Mouse (Mus musculus): ENCODE measurements at regions not wholly inside any gene's neighbourhood (a gene's known extent, or its start where the extent isn't known, plus 50 kb on each side); places are given as distances from the start of the nearest gene placed in this dataset.

DNA sequence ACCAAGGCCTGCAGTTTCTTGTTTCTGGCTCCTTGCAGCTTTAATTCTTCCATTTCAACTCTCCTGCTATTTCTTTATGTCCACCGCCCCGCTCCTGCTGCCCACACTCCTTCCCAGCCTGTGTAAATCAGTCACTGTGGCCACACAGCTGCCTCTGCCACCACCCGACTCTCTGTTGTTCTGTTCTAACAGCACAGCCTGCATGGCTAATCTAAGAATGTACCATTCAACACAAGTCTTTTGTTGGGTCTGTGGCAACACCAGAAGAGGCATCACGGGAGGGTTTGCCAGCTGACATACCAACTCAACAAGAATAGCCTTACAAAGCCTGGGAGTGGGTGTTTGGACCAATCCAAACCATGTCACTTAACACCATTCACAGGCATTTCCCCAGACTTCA is 264.9 kb upstream of the Pum3 start:
- TF ChIP-seq CTCF (IDR thresholded peaks at IDR 0.05; ENCODE audit: low read depth), result no peak
- no peak overlapping the region for H3K4me2 ChIP-seq (ENCODE audit: low read length)
- WGBS, result 71% methylated on average over 4 of the region's 4 CpGs
- H3K4me3 ChIP-seq (replicated peaks; ENCODE audit: low read depth, low read length), result no peak overlapping the region
- no peaks in the 10 kb centered on the region for H3K9me3 ChIP-seq (replicated peaks; ENCODE audit: low read length)
- ATAC-seq (replicated peaks; ENCODE audit: low FRiP score, low read depth), result no peak
- no peak for DNase-seq (ENCODE audit: low spot score)
- H3K27me3 ChIP-seq (ENCODE audit: insufficient read depth, low read length), result no peaks in the 10 kb centered on the region
- H3K27ac ChIP-seq, result no peak overlapping the region
- H3K9ac ChIP-seq (ENCODE audit: low read depth, low read length), result no peak overlapping the region
- H3K36me3 ChIP-seq (ENCODE audit: insufficient read depth, low read length), result no peaks in the 10 kb centered on the region
- H3K4me1 ChIP-seq (replicated peaks; ENCODE audit: insufficient read depth, low read length), result no peaks in the 10 kb centered on the region

DNA sequence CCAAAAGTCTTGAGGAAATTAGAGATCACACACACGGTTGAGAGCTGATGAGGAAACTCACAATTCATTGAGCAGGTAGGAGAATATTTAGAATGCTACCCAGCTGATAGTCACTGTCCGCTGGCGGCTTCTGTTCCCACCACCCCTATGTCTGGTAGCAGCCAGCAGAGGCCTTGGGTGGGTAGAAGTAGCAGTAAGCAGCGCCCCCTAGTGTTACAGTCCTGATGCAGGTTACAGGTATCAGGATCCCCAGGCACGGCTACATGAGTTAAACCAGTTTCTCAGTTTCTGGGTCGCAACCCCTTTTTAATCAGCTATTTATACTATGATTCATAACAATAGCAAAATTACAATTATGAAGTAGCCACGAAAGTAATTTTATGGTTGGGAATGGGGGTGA is 264.1 kb upstream of the Pum3 start:
- DNase-seq (ENCODE audit: low spot score) (no peak), ATAC-seq (replicated peaks; ENCODE audit: low FRiP score, low read depth) (no peak)
- no peak overlapping the region for H3K27ac ChIP-seq
- no peak overlapping the region for H3K9ac ChIP-seq (ENCODE audit: low read depth, low read length)
- no peak overlapping the region for H3K4me3 ChIP-seq (replicated peaks; ENCODE audit: low read depth, low read length)
- no peaks in the 10 kb centered on the region for H3K4me1 ChIP-seq (replicated peaks; ENCODE audit: insufficient read depth, low read length)
- H3K9me3 ChIP-seq (replicated peaks; ENCODE audit: low read length), result no peaks in the 10 kb centered on the region
- TF ChIP-seq CTCF (IDR thresholded peaks at IDR 0.05; ENCODE audit: low read depth), result no peak
- H3K27me3 ChIP-seq (ENCODE audit: insufficient read depth, low read length), result no peaks in the 10 kb centered on the region
- no peaks in the 10 kb centered on the region for H3K36me3 ChIP-seq (ENCODE audit: insufficient read depth, low read length)
- no peak overlapping the region for H3K4me2 ChIP-seq (ENCODE audit: low read length)
- WGBS, result 78% methylated on average over 7 of the region's 7 CpGs

- Histone ChIP-seq H3K9me3 (replicated peaks; ENCODE audit: low read length) (no peaks in the 10 kb centered on the region), H3K27me3 (ENCODE audit: insufficient read depth, low read length) (no peaks in the 10 kb centered on the region), H3K4me1 (replicated peaks; ENCODE audit: insufficient read depth, low read length) (no peaks in the 10 kb centered on the region), H3K4me2 (ENCODE audit: low read length) (no peak overlapping the region), H3K36me3 (ENCODE audit: insufficient read depth, low read length) (no peaks in the 10 kb centered on the region), H3K4me3 (replicated peaks; ENCODE audit: low read depth, low read length) (no peak overlapping the region), H3K9ac (ENCODE audit: low read depth, low read length) (no peak overlapping the region), H3K27ac (no peak overlapping the region)
- DNase-seq (ENCODE audit: low spot score) (no peak), ATAC-seq (replicated peaks; ENCODE audit: low FRiP score, low read depth) (no peak)
- TF ChIP-seq CTCF (IDR thresholded peaks at IDR 0.05; ENCODE audit: low read depth), result no peak
- WGBS, result 91% methylated on average over 6 of the region's 6 CpGs
Measured at GRCm38 (mm10) chr19:27692944-27693343, 263.3 kb upstream of the Pum3 start.

DNA sequence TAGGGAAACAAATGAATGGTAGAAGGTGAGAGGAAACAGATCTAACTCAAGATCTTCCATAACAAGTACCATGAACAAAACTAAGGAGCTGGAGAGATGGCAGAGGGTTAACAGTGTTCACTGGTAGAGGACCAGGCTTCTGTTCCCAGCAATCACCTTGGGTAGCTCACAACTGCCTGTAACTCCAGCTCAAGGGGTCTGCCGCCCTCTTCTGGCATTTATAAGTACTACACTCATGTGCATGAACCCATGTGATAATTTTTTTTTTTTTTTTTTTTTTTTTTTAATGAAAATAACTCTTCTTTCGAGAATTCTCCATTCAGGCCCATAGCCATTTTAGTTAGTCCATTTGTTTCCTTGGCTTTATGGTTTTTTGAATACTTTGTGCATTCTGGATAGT is 253.8 kb upstream of the Pum3 start:
- no peak overlapping the region for H3K4me3 ChIP-seq (replicated peaks; ENCODE audit: low read depth, low read length)
- ATAC-seq (replicated peaks; ENCODE audit: low FRiP score, low read depth) (no peak), DNase-seq (ENCODE audit: low spot score) (no peak)
- no peaks in the 10 kb centered on the region for H3K36me3 ChIP-seq (ENCODE audit: insufficient read depth, low read length)
- WGBS, result 49% methylated on average over 2 of the region's 2 CpGs
- H3K27ac ChIP-seq, result no peak overlapping the region
- H3K9me3 ChIP-seq (replicated peaks; ENCODE audit: low read length), result no peaks in the 10 kb centered on the region
- no peaks in the 10 kb centered on the region for H3K27me3 ChIP-seq (ENCODE audit: insufficient read depth, low read length)
- no peaks in the 10 kb centered on the region for H3K4me1 ChIP-seq (replicated peaks; ENCODE audit: insufficient read depth, low read length)
- H3K9ac ChIP-seq (ENCODE audit: low read depth, low read length), result no peak overlapping the region
- H3K4me2 ChIP-seq (ENCODE audit: low read length), result no peak overlapping the region
- TF ChIP-seq CTCF (IDR thresholded peaks at IDR 0.05; ENCODE audit: low read depth), result peak; percentile 45

GRCm38 (mm10) chr19:27679427-27679826 is 249.8 kb upstream of the Pum3 start:
- no peak for DNase-seq (ENCODE audit: low spot score)
- no peaks in the 10 kb centered on the region for H3K9me3 ChIP-seq (replicated peaks; ENCODE audit: low read length)
- TF ChIP-seq CTCF (IDR thresholded peaks at IDR 0.05; ENCODE audit: low read depth), result no peak
- H3K27ac ChIP-seq, result no peak overlapping the region
- H3K36me3 ChIP-seq (ENCODE audit: insufficient read depth, low read length), result no peaks in the 10 kb centered on the region
- no peaks in the 10 kb centered on the region for H3K4me1 ChIP-seq (replicated peaks; ENCODE audit: insufficient read depth, low read length)
- WGBS, result 81% methylated on average over 7 of the region's 7 CpGs
- no peak overlapping the region for H3K4me2 ChIP-seq (ENCODE audit: low read length)
- no peak overlapping the region for H3K4me3 ChIP-seq (replicated peaks; ENCODE audit: low read depth, low read length)
- no peak for ATAC-seq (replicated peaks; ENCODE audit: low FRiP score, low read depth)
- H3K27me3 ChIP-seq (ENCODE audit: insufficient read depth, low read length), result no peaks in the 10 kb centered on the region
- no peak overlapping the region for H3K9ac ChIP-seq (ENCODE audit: low read depth, low read length)

DNA sequence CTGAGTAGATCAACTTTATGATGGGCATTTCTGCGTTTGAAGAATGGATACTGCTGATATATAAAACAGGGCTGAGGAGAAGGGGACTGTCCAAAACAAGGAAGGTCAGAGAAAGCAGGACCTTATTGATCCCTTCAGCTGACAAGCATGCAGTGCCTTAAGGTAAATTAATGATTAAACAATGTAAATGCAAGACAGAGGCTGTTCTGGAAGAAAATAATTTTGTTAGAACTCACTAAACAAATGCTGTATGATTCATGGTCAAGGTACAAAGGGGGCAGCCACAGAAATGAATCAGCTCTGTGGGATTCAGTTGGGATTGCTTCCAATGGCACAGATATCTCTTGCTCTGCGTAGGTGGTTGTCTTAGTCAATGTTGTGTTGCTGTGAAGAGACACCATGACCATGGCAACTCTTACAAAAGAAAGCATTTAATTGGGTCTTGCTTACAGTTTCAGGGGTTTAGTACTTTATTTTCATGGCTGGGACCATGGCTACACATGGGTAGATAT is 243.1 kb upstream of the Pum3 start:
- H3K27ac ChIP-seq, result no peak overlapping the region
- H3K27me3 ChIP-seq (ENCODE audit: insufficient read depth, low read length), result no peaks in the 10 kb centered on the region
- H3K9me3 ChIP-seq (replicated peaks; ENCODE audit: low read length), result no peaks in the 10 kb centered on the region
- WGBS, result 69% methylated on average over 2 of the region's 2 CpGs
- no peaks in the 10 kb centered on the region for H3K4me1 ChIP-seq (replicated peaks; ENCODE audit: insufficient read depth, low read length)
- no peak for DNase-seq (ENCODE audit: low spot score)
- TF ChIP-seq CTCF (IDR thresholded peaks at IDR 0.05; ENCODE audit: low read depth), result no peak
- ATAC-seq (replicated peaks; ENCODE audit: low FRiP score, low read depth), result no peak
- no peak overlapping the region for H3K4me3 ChIP-seq (replicated peaks; ENCODE audit: low read depth, low read length)
- no peak overlapping the region for H3K4me2 ChIP-seq (ENCODE audit: low read length)
- H3K9ac ChIP-seq (ENCODE audit: low read depth, low read length), result no peak overlapping the region
- H3K36me3 ChIP-seq (ENCODE audit: insufficient read depth, low read length), result no peaks in the 10 kb centered on the region

DNA sequence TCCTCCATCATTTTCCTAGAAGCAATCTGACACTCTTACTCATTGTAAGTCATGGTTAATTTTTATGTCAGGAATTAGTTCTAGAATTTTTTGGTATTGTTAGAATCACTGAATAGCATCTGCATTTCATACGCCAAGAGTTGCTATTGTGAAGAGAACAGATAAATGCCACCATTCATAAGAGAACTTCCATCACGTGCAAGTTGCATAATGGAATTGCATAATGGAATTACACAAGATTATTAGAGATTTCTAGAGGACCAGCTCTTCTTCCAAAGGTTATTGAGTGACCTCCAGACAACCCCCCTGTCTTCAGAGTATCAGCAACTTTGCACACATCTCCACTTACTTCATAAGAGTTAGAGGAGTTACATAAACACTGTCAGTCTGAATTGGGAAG is 233.7 kb upstream of the Pum3 start:
- H3K9me3 ChIP-seq (replicated peaks; ENCODE audit: low read length), result no peaks in the 10 kb centered on the region
- no peak for TF ChIP-seq CTCF (IDR thresholded peaks at IDR 0.05; ENCODE audit: low read depth)
- no peaks in the 10 kb centered on the region for H3K36me3 ChIP-seq (ENCODE audit: insufficient read depth, low read length)
- DNase-seq (ENCODE audit: low spot score) (no peak), ATAC-seq (replicated peaks; ENCODE audit: low FRiP score, low read depth) (no peak)
- H3K9ac ChIP-seq (ENCODE audit: low read depth, low read length), result no peak overlapping the region
- H3K4me1 ChIP-seq (replicated peaks; ENCODE audit: insufficient read depth, low read length), result no peaks in the 10 kb centered on the region
- H3K27ac ChIP-seq, result no peak overlapping the region
- WGBS, result 83% methylated on average over 2 of the region's 2 CpGs
- H3K4me2 ChIP-seq (ENCODE audit: low read length), result no peak overlapping the region
- no peaks in the 10 kb centered on the region for H3K27me3 ChIP-seq (ENCODE audit: insufficient read depth, low read length)
- H3K4me3 ChIP-seq (replicated peaks; ENCODE audit: low read depth, low read length), result no peak overlapping the region
